Mouse (Mus musculus) liver, embryonic 11.5 days (tissue): ENCODE measurements around the gene Slc7a5. TPM values are rescaled to one million over a fixed set of nuclear protein-coding genes. Genes with fewer than 3 reads are reported as not detected.

Source experiments
- ATAC-seq: fragments of 200-750 bp; cut with Nextera tagmentation; replicated peaks from 2 replicates; pipeline ENCODE4 v1.8.0; 2017; ENCODE audit warnings: moderate number of reproducible peaks, mild to moderate bottlenecking, moderate TSS enrichment, moderate library complexity; ENCODE audit not compliant: low FRiP score
- DNase-seq: peaks from one replicate; pipeline ENCODE4 v3.0.0-alpha.2; 2017; ENCODE audit warnings: low spot score
- H3K27ac ChIP-seq: fragments of 300-500 bp; sonication (generic); 2 replicates; pipeline ENCODE4 v1.5.1; 2014; ENCODE audit warnings: mild to moderate bottlenecking, low read depth, low read length, control low read depth
- H3K27me3 ChIP-seq: fragments of 300-500 bp; sonication (generic); replicated peaks from 2 replicates; pipeline ENCODE4 v1.6.1; 2014; ENCODE audit warnings: low read length, mixed read lengths; ENCODE audit not compliant: control insufficient read depth, insufficient read depth
- H3K36me3 ChIP-seq: fragments of 300-500 bp; sonication (generic); 2 replicates; pipeline ENCODE4 v1.6.1; 2014; ENCODE audit warnings: mild to moderate bottlenecking, low read length, moderate library complexity, mixed read lengths; ENCODE audit not compliant: control insufficient read depth, insufficient read depth
- H3K4me1 ChIP-seq: fragments of 300-500 bp; sonication (generic); replicated peaks from 2 replicates; pipeline ENCODE4 v1.6.1; 2014; ENCODE audit warnings: low read length, mixed read lengths; ENCODE audit not compliant: control insufficient read depth, insufficient read depth
- H3K4me2 ChIP-seq: fragments of 300-500 bp; sonication (generic); 2 replicates; pipeline ENCODE4 v1.6.1; 2014; ENCODE audit warnings: mild to moderate bottlenecking, control low read depth, moderate library complexity
- H3K4me3 ChIP-seq: fragments of 300-500 bp; sonication (generic); 2 replicates; pipeline ENCODE4 v1.5.1; 2014; ENCODE audit warnings: low read depth, low read length, control low read depth
- H3K9ac ChIP-seq: fragments of 300-500 bp; sonication (generic); 2 replicates; pipeline ENCODE4 v1.6.1; 2014; ENCODE audit warnings: low read depth, low read length, control low read depth
- H3K9me3 ChIP-seq: fragments of 300-500 bp; sonication (generic); 2 replicates; pipeline ENCODE4 v1.6.1; 2016; ENCODE audit warnings: low read length, inconsistent platforms, mixed read lengths; ENCODE audit not compliant: control insufficient read depth
- WGBS: fragments of 180-500 bp; shearing (Covaris S2); extraction: QIAGEN DNeasy Blood & Tissue Kit; methylation state at CpG from one replicate; pipeline ENCODE4 v1.1.7; 2014; 5-methylcytosine and 5-hydroxymethylcytosine counted together
- polyA plus RNA-seq: library from polyadenylated mRNA; unstranded; fragments of >200 nt; fragmentation: Nextera tagmentation; extraction: Ambion mirVana; gene quantifications from 2 replicates; pipeline ENCODE4 v1.2.1, GENCODE M21; 2014

The Slc7a5 gene
- polyA plus RNA-seq, 1 experiment from 2014 or later, result 58.2 TPM

DNA sequence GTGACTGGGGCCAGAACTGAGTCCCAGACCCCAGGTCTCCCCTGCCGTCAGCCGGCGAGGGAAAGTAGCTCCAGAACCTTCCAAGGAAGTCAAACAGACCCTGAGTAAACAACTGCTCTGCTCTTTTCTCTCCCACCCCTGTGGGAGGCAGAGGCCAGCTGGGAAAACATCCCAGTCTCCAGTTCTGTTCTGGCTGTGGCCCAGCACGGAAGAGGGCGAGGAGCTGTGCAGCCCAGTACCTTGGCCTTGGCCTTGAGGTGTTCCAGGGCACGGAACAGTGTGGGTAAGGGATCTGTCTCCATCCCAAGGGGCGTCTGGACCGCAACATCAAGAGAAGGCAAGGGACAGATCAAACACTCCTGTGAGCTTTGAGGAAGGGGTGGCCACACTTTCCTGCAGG is 14.6 kb upstream of the Slc7a5 start:
- WGBS, result 73% methylated on average over 8 of the region's 8 CpGs
- ATAC-seq (no peak), DNase-seq (no peak)
- Histone ChIP-seq H3K4me1 (no peaks in the 10 kb centered on the region), H3K36me3 (no peaks in the 10 kb centered on the region), H3K4me2 (no peak overlapping the region), H3K9ac (no peak overlapping the region), H3K27me3 (no peaks in the 10 kb centered on the region), H3K9me3 (no peaks in the 10 kb centered on the region), H3K27ac (no peak overlapping the region), H3K4me3 (no peak overlapping the region)

DNA sequence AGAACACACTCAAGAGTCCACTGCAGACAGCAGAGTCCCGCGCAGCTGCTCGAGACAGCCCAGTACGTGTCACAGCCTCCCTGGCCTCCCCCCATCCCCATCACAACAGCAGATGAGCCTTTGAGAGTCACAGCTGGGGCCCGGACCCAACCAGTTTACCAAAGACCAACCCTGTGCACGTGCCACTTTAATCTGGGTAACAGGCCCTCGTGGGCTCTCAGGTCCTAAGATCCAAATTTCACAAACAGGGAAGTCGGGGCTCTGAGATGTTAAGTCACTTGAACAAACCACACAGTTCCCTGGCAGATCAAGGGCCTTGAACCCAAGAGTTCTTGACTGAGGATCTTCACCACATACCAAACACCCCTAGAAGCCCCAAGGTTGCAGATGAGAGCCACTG is 14.1 kb upstream of the Slc7a5 start:
- Histone ChIP-seq H3K4me3 (no peak overlapping the region), H3K4me1 (no peaks in the 10 kb centered on the region), H3K36me3 (no peaks in the 10 kb centered on the region), H3K9ac (no peak overlapping the region), H3K4me2 (no peak overlapping the region), H3K9me3 (no peaks in the 10 kb centered on the region), H3K27ac (no peak overlapping the region), H3K27me3 (no peaks in the 10 kb centered on the region)
- ATAC-seq (no peak), DNase-seq (no peak)
- 78% methylated on average over 8 of the region's 8 CpGs for WGBS

DNA sequence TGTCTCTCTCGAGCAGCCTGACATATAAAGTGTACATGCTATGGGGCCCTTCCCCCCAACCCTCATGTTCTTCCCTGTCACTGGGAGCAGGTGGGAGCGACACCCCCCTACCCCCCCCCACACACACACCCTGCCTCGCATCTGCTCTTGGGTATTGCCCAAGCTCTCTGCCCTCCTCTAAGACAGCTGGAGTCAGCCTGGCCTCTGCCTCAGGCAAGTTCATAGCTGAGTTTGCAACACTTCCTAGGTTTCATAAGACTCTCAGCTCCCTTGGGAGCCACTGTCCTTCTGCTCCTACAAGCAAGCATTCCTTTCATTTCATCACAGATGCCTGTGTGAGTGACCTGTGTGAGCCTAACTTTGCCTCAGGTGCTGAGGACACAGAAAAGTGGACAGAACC is 12.2 kb upstream of the Slc7a5 start:
- DNase-seq, result no peak
- 63% methylated on average over 3 of the region's 3 CpGs for WGBS

DNA sequence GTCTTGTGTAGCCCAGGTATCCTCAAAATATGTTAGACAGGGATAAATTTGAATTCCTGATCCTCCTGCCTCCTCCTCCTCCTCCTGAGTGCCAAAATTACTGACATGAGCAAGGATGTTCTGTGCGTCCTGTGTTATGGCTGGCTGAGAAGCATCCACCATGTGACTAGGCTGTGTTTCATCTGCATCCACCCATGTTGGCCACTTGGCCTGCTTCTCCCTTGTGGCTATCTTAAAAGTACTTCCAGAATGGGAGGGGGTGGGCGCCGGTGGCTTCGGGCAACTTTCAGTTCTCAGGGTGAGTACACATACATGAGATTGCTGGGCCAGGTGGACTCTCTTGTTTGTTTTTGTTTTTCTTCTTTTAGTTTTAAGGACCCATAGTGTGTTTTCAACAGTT is 11.7 kb upstream of the Slc7a5 start:
- ATAC-seq (no peak), DNase-seq (no peak)
- Histone ChIP-seq H3K4me2 (no peak overlapping the region), H3K36me3 (no peaks in the 10 kb centered on the region), H3K27me3 (no peaks in the 10 kb centered on the region; the same call in 1 of the 2 replicates), H3K4me3 (no peak overlapping the region), H3K4me1 (no peaks in the 10 kb centered on the region), H3K27ac (no peak overlapping the region), H3K9ac (no peak overlapping the region), H3K9me3 (no peaks in the 10 kb centered on the region)
- WGBS, result 71% methylated on average over 4 of the region's 4 CpGs

More for the DNA sequence above, 12.2 kb upstream of the Slc7a5 start:
- no peak for ATAC-seq
- no peak overlapping the region for H3K9ac ChIP-seq
- H3K4me1 ChIP-seq, result no peaks in the 10 kb centered on the region
- no peak overlapping the region for H3K4me3 ChIP-seq
- H3K27ac ChIP-seq, result no peak overlapping the region
- H3K36me3 ChIP-seq, result no peaks in the 10 kb centered on the region
- no peaks in the 10 kb centered on the region; the same call in 1 of the 2 replicates for H3K27me3 ChIP-seq
- H3K9me3 ChIP-seq, result no peaks in the 10 kb centered on the region
- H3K4me2 ChIP-seq, result no peak overlapping the region

DNA sequence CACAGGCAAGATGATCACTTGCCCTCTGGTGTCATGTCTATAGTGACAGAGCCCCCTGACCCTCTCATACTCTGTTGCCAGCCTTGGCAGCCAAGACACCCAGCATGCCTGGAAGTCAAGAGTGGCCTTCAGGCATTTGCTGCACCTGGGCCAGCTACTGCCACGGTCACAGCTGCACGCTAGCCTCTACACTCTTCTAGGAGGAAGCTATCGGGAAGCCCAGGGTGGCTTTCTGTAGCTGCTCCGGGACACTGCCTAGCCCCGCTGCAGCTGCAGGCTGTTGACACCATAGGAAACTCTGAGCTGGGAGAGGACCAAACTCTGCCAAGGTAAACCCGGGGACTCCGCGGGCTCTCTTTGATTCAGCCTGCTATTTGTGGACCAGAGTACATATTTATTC is 5.9 kb upstream of the Slc7a5 start:
- H3K9me3 ChIP-seq, result no peaks in the 10 kb centered on the region
- peaks cover 15% of the 10 kb centered on the region for H3K4me1 ChIP-seq
- 79% methylated on average over 8 of the region's 8 CpGs for WGBS
- H3K27ac ChIP-seq, result no peak overlapping the region
- H3K27me3 ChIP-seq, result no peaks in the 10 kb centered on the region; the same call in 1 of the 2 replicates
- no peak overlapping the region for H3K4me2 ChIP-seq
- H3K36me3 ChIP-seq, result no peaks in the 10 kb centered on the region
- DNase-seq, result no peak
- no peak overlapping the region for H3K9ac ChIP-seq
- no peak for ATAC-seq
- H3K4me3 ChIP-seq, result no peak overlapping the region

DNA sequence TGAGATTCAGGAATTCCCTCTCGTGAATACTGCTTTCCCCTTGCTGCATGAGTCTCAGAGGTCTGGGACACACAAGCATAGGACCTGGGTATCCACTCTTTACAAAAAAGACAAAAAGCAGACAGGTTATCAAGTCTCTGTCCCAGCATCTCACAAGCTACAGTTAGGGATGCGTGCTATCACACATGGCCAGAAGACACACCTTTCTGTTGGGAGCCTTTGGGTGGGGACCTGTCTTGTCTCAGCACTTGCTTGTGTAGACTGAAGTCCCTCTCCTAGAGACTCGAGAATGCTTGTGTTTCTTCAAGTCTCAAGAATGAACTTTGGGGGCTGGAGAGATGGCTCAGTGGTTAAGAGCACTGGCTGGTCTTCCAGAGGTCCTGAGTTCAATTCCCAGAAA is 5.3 kb upstream of the Slc7a5 start:
- peak; percentile 58; the same call in 1 of the 2 replicates for ATAC-seq

DNA sequence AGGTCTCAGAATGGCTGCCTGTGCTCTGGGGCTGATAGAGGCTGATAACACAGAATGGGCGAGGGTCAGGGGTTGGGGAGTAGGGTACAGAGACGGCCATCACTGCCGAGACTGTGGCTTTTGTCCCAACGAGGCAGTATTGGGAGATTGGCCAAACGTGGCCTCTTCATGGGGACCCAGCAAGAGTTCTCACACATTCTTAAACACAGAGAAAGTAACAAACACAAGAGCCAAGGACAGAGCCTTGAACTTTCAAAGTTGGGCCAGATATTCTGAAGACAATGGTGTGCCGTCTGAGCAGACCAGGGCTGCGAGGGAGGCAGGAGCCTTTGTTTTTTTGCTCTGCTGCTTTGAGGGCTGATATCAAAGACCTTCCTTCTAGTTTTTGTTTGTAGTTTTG is 4.5 kb upstream of the Slc7a5 start:
- H3K4me2 ChIP-seq, result no peak overlapping the region
- no peak for DNase-seq
- H3K4me1 ChIP-seq, result peaks cover 21% of the 10 kb centered on the region

More for the DNA sequence above, 5.3 kb upstream of the Slc7a5 start:
- Histone ChIP-seq H3K9me3 (no peaks in the 10 kb centered on the region), H3K4me2 (no peak overlapping the region), H3K27me3 (no peaks in the 10 kb centered on the region; the same call in 1 of the 2 replicates), H3K9ac (no peak overlapping the region), H3K36me3 (no peaks in the 10 kb centered on the region), H3K4me3 (no peak overlapping the region), H3K27ac (no peak overlapping the region), H3K4me1 (peaks cover 20% of the 10 kb centered on the region)
- 68% methylated on average over 3 of the region's 3 CpGs for WGBS
- no peak for DNase-seq

DNA sequence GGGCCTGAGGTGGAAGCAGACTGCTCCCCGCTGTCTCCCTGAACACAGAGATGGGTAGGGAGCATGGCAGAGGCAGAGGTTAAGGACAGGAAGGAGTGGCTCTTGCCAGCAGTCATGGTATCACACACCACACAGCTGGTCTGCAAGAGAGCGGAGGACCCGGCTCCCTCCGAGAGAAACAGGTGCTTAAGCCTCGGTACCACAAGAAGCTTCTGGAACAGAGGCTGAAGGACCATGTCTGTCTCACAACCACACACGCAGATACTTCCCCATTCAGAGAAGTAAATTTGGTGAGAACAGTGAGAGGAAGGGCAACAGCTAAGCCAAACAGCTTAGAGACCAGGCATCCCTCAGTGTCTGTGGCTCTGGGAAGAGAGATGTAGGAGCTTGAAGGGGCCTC is 3.9 kb upstream of the Slc7a5 start:
- H3K36me3 ChIP-seq, result no peaks in the 10 kb centered on the region
- H3K9me3 ChIP-seq, result no peaks in the 10 kb centered on the region
- 71% methylated on average over 6 of the region's 6 CpGs for WGBS
- H3K27me3 ChIP-seq, result no peaks in the 10 kb centered on the region; the same call in 1 of the 2 replicates
- H3K27ac ChIP-seq, result no peak overlapping the region
- peak overlapping the region; percentile 13; the same call in 1 of the 2 replicates for H3K9ac ChIP-seq
- peaks cover 21% of the 10 kb centered on the region for H3K4me1 ChIP-seq
- H3K4me2 ChIP-seq, result no peak overlapping the region
- DNase-seq (no peak), ATAC-seq (no peak)
- H3K4me3 ChIP-seq, result no peak overlapping the region

More for the DNA sequence above, 4.5 kb upstream of the Slc7a5 start:
- H3K27ac ChIP-seq, result no peak overlapping the region
- no peak overlapping the region for H3K4me3 ChIP-seq
- H3K27me3 ChIP-seq, result no peaks in the 10 kb centered on the region; the same call in 1 of the 2 replicates
- H3K36me3 ChIP-seq, result no peaks in the 10 kb centered on the region
- no peak for ATAC-seq
- WGBS, result 61% methylated on average over 7 of the region's 7 CpGs
- no peaks in the 10 kb centered on the region for H3K9me3 ChIP-seq
- H3K9ac ChIP-seq, result no peak overlapping the region

DNA sequence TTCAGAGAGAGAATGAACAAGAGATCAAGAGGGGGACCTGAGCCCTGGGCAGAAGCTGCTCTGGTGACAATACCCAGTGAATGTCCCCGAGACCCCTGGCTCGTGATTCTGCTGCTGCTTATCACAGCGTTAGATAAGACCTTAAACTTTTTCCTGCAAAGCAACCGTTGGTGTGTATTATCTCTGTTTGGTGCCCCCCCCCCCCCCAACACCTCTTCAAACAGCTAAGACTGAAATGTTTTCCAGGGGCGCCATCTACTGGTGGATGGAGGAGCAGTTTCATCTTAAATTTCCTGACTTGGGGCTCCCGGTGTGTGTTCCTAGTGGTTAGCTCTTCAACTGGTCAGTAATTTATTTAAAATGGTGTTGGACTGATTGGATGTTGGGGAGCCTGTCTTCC is 2.2 kb upstream of the Slc7a5 start:
- no peak overlapping the region for H3K9ac ChIP-seq
- H3K36me3 ChIP-seq, result no peaks in the 10 kb centered on the region
- H3K4me1 ChIP-seq, result peaks cover 34% of the 10 kb centered on the region
- no peak overlapping the region for H3K27ac ChIP-seq
- H3K4me2 ChIP-seq, result peak overlapping the region; percentile 81
- H3K4me3 ChIP-seq, result no peak overlapping the region
- DNase-seq (peak; percentile 59), ATAC-seq (no peak)
- 3% methylated on average over 6 of the region's 6 CpGs for WGBS
- H3K27me3 ChIP-seq, result no peaks in the 10 kb centered on the region
- no peaks in the 10 kb centered on the region for H3K9me3 ChIP-seq
